Mouse (Mus musculus) CH12.LX (cell line): ENCODE data around the gene B4galt3. TPM values are rescaled to one million over a fixed set of nuclear protein-coding genes. Genes with fewer than 3 reads are reported as not detected.

Source experiments
- DNase-seq: peaks from one replicate; pipeline ENCODE4 v3.0.0-alpha.2; 2013; ENCODE audit errors: extremely low read depth
- H3K27ac ChIP-seq: 2 replicates; pipeline ENCODE4 v1.5.1; 2012; ENCODE audit warnings: low read depth, mild to moderate bottlenecking, control low read depth, moderate library complexity; ENCODE audit not compliant: insufficient read depth
- H3K27me3 ChIP-seq: replicated peaks from 2 replicates; pipeline ENCODE3; 2012; ENCODE audit warnings: inconsistent platforms
- H3K36me3 ChIP-seq, 2 experiments: replicated peaks in 1 of 2; 2 replicates each; pipeline versions ENCODE3 to v1.6.1; 2012; ENCODE audit warnings: inconsistent platforms in 1 of 2, low read length in 1 of 2, mild to moderate bottlenecking in 1 of 2, mixed read lengths in 1 of 2, moderate library complexity in 1 of 2; ENCODE audit not compliant: control insufficient read depth in 1 of 2, insufficient read depth in 1 of 2
- H3K4me1 ChIP-seq, 2 experiments: 2 replicates each; pipeline ENCODE4 v1.6.1; 2012; ENCODE audit warnings: inconsistent platforms in 1 of 2, moderate library complexity in 1 of 2; ENCODE audit not compliant: insufficient read depth in 2 of 2, control insufficient read depth in 1 of 2
- H3K4me2 ChIP-seq: 2 replicates; pipeline ENCODE4 v1.6.1; 2012; ENCODE audit warnings: low read depth, mild to moderate bottlenecking, control low read depth; ENCODE audit not compliant: poor library complexity, insufficient read depth, severe bottlenecking
- H3K4me3 ChIP-seq, 3 experiments: fragments of 150-350 bp in 1 of 3; sonication (generic) in 1 of 3; replicated peaks in 1 of 3; 2 replicates each; pipeline versions ENCODE3 to v1.5.1; 2011 to 2012; ENCODE audit warnings: low read depth in 2 of 3, low read length in 2 of 3, mild to moderate bottlenecking in 2 of 3, moderate library complexity in 2 of 3, control low read depth in 1 of 3, improper control_type of control experiment in 1 of 3, inconsistent platforms in 1 of 3, mixed read lengths in 1 of 3; ENCODE audit not compliant: poor library complexity in 1 of 3
- H3K79me2 ChIP-seq: replicated peaks from 2 replicates; pipeline ENCODE4 v1.6.1; 2012; ENCODE audit warnings: mild to moderate bottlenecking, moderate library complexity; ENCODE audit not compliant: control insufficient read depth, poor library complexity, insufficient read depth, severe bottlenecking; ENCODE audit errors: extremely low read depth
- H3K9ac ChIP-seq: 2 replicates; pipeline ENCODE4 v1.6.1; 2012; ENCODE audit warnings: low read depth, mild to moderate bottlenecking, control low read depth, moderate library complexity; ENCODE audit not compliant: insufficient read depth
- H3K9me3 ChIP-seq: replicated peaks from 2 replicates; pipeline ENCODE3; 2012; ENCODE audit warnings: low read length, inconsistent platforms, mixed read lengths
- BHLHE40 ChIP-seq: IDR thresholded peaks from 2 replicates; pipeline ENCODE4 v1.6.1; 2011; ENCODE audit warnings: mild to moderate bottlenecking, low read depth, low read length, improper control_type of control experiment
- ELF1 ChIP-seq: IDR thresholded peaks from 2 replicates; pipeline ENCODE4 v1.6.1; 2014; ENCODE audit warnings: low read depth, mild to moderate bottlenecking, inconsistent platforms, low read length, improper control_type of control experiment
- EP300 ChIP-seq: IDR thresholded peaks from 2 replicates; pipeline ENCODE4 v1.6.1; 2011; ENCODE audit warnings: low read length, improper control_type of control experiment
- ETS1 ChIP-seq: conservative IDR thresholded peaks from 2 replicates; pipeline ENCODE4 v1.6.1; 2012; ENCODE audit warnings: low read depth, mild to moderate bottlenecking, inconsistent platforms, low read length, improper control_type of control experiment, moderate library complexity
- GABPA ChIP-seq: IDR thresholded peaks from 2 replicates; pipeline ENCODE4 v1.6.1; 2012; ENCODE audit warnings: low read depth, low read length, improper control_type of control experiment, inconsistent platforms; ENCODE audit not compliant: insufficient replicate concordance
- JUN ChIP-seq: IDR thresholded peaks from 2 replicates; pipeline ENCODE4 v1.6.1; 2011; ENCODE audit warnings: low read depth, mild to moderate bottlenecking, low read length, improper control_type of control experiment, moderate library complexity; ENCODE audit not compliant: insufficient read depth
- MAFK ChIP-seq: IDR thresholded peaks from 2 replicates; pipeline ENCODE4 v1.6.1; 2011; ENCODE audit warnings: low read length, improper control_type of control experiment; ENCODE audit not compliant: insufficient replicate concordance
- MAX ChIP-seq: IDR thresholded peaks from 2 replicates; pipeline ENCODE4 v1.6.1; 2011; ENCODE audit warnings: low read length, improper control_type of control experiment
- MXI1 ChIP-seq: IDR thresholded peaks from 2 replicates; pipeline ENCODE4 v1.6.1; 2011; ENCODE audit warnings: mild to moderate bottlenecking, low read depth, low read length, improper control_type of control experiment
- MYC ChIP-seq: IDR thresholded peaks from 2 replicates; pipeline ENCODE4 v1.6.1; 2011; ENCODE audit warnings: low read depth, mild to moderate bottlenecking, improper control_type of control experiment, low read length
- NELFE ChIP-seq: IDR thresholded peaks from 2 replicates; pipeline ENCODE4 v1.6.1; 2011; ENCODE audit warnings: low read depth, low read length, improper control_type of control experiment
- NRF1 ChIP-seq: IDR thresholded peaks from 2 replicates; pipeline ENCODE4 v1.6.1; 2014; ENCODE audit warnings: low read depth, mild to moderate bottlenecking, inconsistent platforms, low read length, improper control_type of control experiment, moderate library complexity
- PAX5 ChIP-seq: IDR thresholded peaks from 2 replicates; pipeline ENCODE4 v1.6.1; 2012; ENCODE audit warnings: low read length, inconsistent platforms, mixed read lengths
- POLR2A ChIP-seq: IDR thresholded peaks from 2 replicates; pipeline ENCODE4 v1.6.1; 2011; ENCODE audit warnings: low read depth, mild to moderate bottlenecking, improper control_type of control experiment, low read length
- POLR2AphosphoS2 ChIP-seq: IDR thresholded peaks from 2 replicates; pipeline ENCODE4 v1.6.1; 2011; ENCODE audit warnings: low read depth, low read length, improper control_type of control experiment
- RAD21 ChIP-seq: IDR thresholded peaks from 2 replicates; pipeline ENCODE4 v1.6.1; 2011; ENCODE audit warnings: low read depth, mild to moderate bottlenecking, low read length, improper control_type of control experiment, moderate library complexity
- TCF12 ChIP-seq: IDR thresholded peaks from 2 replicates; pipeline ENCODE4 v1.6.1; 2014; ENCODE audit warnings: low read depth, mild to moderate bottlenecking, inconsistent platforms, low read length, improper control_type of control experiment
- UBTF ChIP-seq: IDR thresholded peaks from 2 replicates; pipeline ENCODE4 v1.6.1; 2012; ENCODE audit warnings: low read depth, mild to moderate bottlenecking, inconsistent platforms, low read length, improper control_type of control experiment, moderate library complexity
- USF2 ChIP-seq: conservative IDR thresholded peaks from 2 replicates; pipeline ENCODE4 v1.6.1; 2011; ENCODE audit warnings: low read depth, low read length, improper control_type of control experiment
- ZC3H11A ChIP-seq: IDR thresholded peaks from 2 replicates; pipeline ENCODE4 v1.6.1; 2012; ENCODE audit warnings: low read depth, mild to moderate bottlenecking, inconsistent platforms, low read length, improper control_type of control experiment
- ZKSCAN1 ChIP-seq: IDR thresholded peaks from 2 replicates; pipeline ENCODE4 v1.6.1; 2012; ENCODE audit warnings: low read depth, inconsistent platforms, low read length, improper control_type of control experiment, borderline replicate concordance
- ZMIZ1 ChIP-seq: IDR thresholded peaks from 2 replicates; pipeline ENCODE4 v1.6.1; 2012; ENCODE audit warnings: low read depth, mild to moderate bottlenecking, inconsistent platforms, low read length, improper control_type of control experiment
- dilution Hi-C: fragments of 300-500 bp; cut with MboI; formaldehyde crosslinking; loops from 2 replicates; pipeline ENCODE4 v1.14.3; 2020; ENCODE audit warnings: low sequenced_read_pairs; ENCODE audit not compliant: extremely low pct_unique_long_range_greater_than_20kb, extremely low pct_ligation_motif_present
- in situ Hi-C: fragments of 300-500 bp; cut with MboI; formaldehyde crosslinking; loops from 3 replicates; pipeline ENCODE4 v1.14.3; 2019; ENCODE audit warnings: low sequenced_read_pairs, low pct_ligation_motif_present, low pct_unique_long_range_greater_than_20kb, mixed read lengths
- polyA plus RNA-seq: library from polyadenylated mRNA; unstranded; fragments of >175 nt; gene quantifications from 2 replicates; pipeline ENCODE4 v1.2.1, GENCODE M21; 2012; ENCODE audit warnings: low read depth; ENCODE audit not compliant: insufficient read length
- total RNA-seq, 2 experiments: library from RNA; depleted of rRNA; stranded (reverse); fragments of 300-350 nt in 1 of 2; fragments of >200 nt in 1 of 2; gene quantifications; 2 replicates each; pipeline ENCODE4 v1.2.3; 2012 to 2014

The B4galt3 gene
- total and polyA plus RNA-seq, 3 experiments = 19.3 to 27.8 (median 23.1) TPM

DNA sequence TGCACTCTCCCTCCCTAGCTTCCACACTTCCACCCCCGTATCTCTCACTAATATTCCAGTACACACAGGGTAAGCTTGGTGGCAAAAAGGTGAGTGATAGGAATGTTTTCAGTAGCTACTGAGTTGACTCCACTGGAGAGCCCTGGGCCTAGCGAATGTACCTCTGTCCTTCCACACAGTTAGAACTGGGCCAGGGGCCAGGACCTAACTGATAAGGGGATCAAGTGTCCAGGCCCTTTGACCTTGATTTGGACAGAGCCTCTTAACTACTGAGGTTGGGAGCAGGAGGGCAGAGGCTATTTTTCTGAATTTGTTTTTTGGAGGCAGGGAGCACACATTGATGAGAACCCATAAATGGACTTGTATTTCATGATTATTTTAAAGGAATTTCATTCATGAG is 46.3 kb upstream of the B4galt3 start:
- dilution Hi-C loops (no loop called here), in situ Hi-C loops (loop anchor here (5.0 to 10.0 kb wide), 2 partner anchors 111 to 329 kb away; partner anchors contain the start of gene Cfap126)
- Histone ChIP-seq H3K36me3 (peaks cover 16 to 20% of the 10 kb centered on the region in 2 experiments), H3K27ac (no peak overlapping the region), H3K4me3 (no peak overlapping the region), H3K9ac (no peak overlapping the region)
- no peak for TF ChIP-seq ZKSCAN1
- TF ChIP-seq MAFK = no peak
- no peak for TF ChIP-seq POLR2A
- no peak for TF ChIP-seq RAD21
- no peak for TF ChIP-seq ETS1
- no peak for TF ChIP-seq POLR2AphosphoS2
- TF ChIP-seq ZMIZ1 = no peak
- TF ChIP-seq TCF12 = no peak
- no peak for TF ChIP-seq GABPA
- TF ChIP-seq UBTF = no peak
- TF ChIP-seq MYC = no peak
- TF ChIP-seq USF2 = no peak
- no peak for TF ChIP-seq MAX
- no peak for TF ChIP-seq NRF1
- TF ChIP-seq, all 38 proteins: peak for 0
- Histone ChIP-seq H3K27me3 (no peaks in the 10 kb centered on the region), H3K4me2 (no peak overlapping the region), H3K9me3 (no peaks in the 10 kb centered on the region), H3K79me2 (no peaks in the 10 kb centered on the region), H3K4me1 (peaks cover 7 to 31% of the 10 kb centered on the region in 2 experiments; a peak in 3 of 4 replicates)
- no peak for DNase-seq

DNA sequence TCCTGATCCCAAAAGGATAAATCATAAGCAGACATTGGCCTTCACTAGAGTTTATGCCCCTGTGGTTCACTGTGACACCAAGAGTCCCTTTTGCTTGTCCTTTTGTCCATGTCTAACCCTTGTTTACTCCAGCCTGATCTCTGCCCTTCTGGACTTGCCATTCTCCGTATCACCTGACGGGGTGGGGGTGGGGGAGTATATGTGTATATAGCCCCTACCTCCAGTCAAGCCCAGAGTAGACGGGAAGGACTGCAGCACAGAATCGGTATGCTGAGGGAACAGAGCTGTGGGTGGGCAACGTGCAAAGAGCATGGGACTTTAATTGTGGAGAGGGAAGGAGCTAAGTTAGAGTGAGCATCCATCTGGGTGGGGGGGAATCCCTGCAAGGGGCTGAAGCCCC is 45.3 kb upstream of the B4galt3 start, which contains the start of gene Apoa2:
Apoa2 (plus strand) TSS at position 198 of the 400 bp plus-strand sequence.
- Histone ChIP-seq H3K4me3 (no peak within 1 kb of the TSS), H3K27ac (no peak within 1 kb of the TSS), H3K4me2 (no peak within 1 kb of the TSS), H3K79me2 (no peaks in the 10 kb centered on the region), H3K9ac (no peak within 1 kb of the TSS), H3K9me3 (no peaks in the 10 kb centered on the region), H3K4me1 (peaks cover 7 to 37% of the 10 kb centered on the region in 2 experiments; a peak in 3 of 4 replicates), H3K27me3 (no peaks in the 10 kb centered on the region), H3K36me3 (peaks cover 9 to 18% of the 10 kb centered on the region in 2 experiments)
- no peak for DNase-seq
- TF ChIP-seq PAX5 (no peak), JUN (no peak), POLR2A (no peak), USF2 (no peak), ZC3H11A (no peak), MXI1 (no peak), GABPA (no peak), BHLHE40 (no peak), ZKSCAN1 (no peak), ELF1 (no peak), EP300 (no peak), ETS1 (no peak), POLR2AphosphoS2 (no peak), NELFE (no peak)
- in situ Hi-C loops = loop anchor here (5.0 to 10.0 kb wide), 2 partner anchors 113 to 330 kb away; partner anchors contain the start of gene Cfap126
- dilution Hi-C loops = no loop called here
